Mouse (Mus musculus): Measurements from ENCODE around the gene 2410131K14Rik.

2410131K14Rik gene

DNA sequence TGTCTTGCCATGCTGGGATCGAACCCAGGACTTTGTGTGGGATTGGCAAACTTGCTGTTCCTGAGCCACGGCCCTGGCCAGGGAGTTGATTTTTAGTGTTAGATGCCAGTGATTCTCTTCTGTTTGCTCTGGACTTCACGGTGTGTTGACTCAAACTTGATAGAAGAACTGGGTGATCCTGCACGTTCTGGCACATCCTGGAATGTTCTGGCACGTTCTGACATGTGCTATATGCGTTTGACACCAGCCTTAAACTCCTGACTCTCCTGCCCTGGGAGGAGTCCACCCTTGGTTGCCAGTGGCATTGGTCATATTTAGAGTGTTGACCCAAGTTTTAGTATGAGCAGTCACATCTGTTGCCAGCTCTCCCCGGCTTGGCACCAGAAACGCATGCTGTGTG lies 17.4 kb downstream of the 2410131K14Rik start:
- DNase-seq, result peak; percentile 17

- DNase-seq, result no peak
Observed at GRCm38 (mm10) chr5:118264279-118264678, 19.3 kb downstream of the 2410131K14Rik start.

DNA sequence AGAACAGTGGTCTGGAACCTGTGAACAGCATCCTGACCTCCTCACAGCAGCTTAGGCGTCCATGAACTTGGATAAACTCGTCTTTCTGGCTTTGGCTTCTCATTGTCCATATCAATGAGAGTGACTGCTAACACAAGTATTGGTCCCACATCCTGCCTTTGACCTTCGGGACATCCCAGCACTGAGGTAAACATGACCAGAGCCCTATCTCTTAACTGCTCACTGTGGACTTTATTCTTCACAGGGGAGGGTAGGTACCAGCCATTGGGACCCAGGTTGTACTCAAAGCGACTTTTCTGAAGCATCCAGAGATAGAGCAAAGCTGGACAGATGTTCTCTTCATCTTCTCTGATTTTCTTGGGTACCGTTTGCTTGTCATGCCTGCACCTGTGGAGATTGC lies 20.3 kb downstream of the 2410131K14Rik start:
- no peak for DNase-seq

DNA sequence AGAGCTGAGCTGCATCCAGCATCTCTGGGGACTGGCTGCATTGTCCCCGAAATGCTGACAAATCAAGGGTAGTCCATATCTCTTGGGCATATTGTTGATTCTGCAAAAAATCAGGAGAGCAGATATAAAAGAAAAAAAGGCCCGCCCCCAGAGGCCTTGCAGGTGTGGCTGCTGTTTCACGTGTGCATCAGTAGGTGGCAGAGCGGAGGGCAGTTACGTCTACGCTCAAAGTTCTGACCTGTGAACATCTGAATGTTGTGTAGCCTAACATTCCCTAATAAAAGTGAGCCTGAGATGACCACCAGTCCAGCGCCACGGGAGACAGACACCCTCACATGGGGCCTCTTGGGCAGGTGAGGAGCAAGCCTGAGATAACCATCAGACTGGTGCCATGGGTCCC lies 21.3 kb downstream of the 2410131K14Rik start:
- DNase-seq, result peak; percentile 20

GRCm38 (mm10) chr5:118268987-118269386 lies 24.0 kb downstream of the 2410131K14Rik start:
- DNase-seq, result peak; percentile 91

DNA sequence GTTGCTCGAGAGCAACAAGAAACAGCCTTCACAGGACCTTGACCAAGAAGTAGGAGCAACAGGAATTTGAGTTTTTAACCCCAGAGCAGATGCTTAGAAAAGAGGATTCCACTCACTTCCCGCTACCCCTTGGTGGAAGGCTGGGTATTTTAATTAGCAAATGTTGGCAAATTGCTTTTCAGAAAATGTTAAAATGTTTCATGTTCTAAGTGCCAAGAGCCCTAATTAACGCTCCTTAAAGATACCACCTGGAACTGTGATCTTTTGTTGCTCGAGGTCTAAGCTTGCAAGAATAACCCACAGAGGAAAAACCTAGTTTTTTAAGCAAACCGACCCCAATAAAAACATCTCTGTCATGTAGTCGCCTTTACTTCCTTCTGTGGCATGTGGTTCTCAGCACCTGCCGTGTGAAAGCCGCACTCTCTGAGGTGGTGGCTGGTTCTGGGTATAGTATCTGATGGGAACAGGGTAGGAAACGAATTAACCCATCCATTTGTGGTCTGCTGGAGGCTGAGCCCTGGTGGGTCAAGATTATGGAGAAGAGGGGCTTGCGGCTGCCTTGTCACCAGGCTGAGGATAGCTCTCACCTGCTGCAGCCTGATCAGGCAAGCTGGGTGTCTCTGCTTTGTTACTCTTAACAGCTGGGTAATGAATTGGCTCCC lies 26.6 kb downstream of the 2410131K14Rik start:
- DNase-seq, result no peak

DNA sequence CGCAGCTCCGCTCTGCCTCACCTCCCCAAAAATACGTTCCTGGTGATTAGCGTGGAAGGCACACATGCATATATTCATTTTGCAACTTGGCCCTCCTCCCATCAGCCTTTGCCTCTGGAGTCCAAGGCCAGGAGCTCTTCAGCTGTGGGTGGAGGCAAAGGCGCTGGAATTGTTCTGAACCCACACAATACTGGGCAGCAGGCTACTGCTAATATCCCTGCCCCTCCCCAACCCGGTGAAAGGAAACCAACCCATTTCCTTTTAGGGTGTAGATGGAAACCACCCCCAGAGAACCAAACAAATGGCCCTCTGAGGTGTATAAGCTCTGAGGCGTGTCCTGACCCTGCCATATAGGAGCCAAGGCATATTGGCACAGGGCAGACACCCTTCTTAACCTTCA lies 28.4 kb downstream of the 2410131K14Rik start:
- DNase-seq, result peak; percentile 53

GRCm38 (mm10) chr5:118274546-118274945 lies 29.5 kb downstream of the 2410131K14Rik start:
- peak; percentile 37 for DNase-seq

DNA sequence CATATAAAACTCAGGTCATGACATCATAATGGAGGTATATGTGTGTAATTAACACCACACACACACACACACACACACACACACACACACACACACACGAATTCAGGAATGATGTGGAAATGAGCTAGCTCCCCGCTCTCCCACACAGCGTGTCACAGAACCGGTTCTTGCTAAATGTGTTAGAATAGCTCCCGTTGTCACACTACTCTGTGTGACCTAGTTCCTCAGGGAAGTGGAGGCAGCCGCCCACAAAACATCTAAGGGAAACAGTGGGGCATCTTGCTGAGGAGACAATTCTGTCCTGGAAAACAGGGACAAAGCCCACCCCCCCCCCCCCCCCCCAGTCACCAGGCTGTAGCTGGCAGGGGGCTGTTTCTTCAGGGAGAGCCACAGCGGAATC lies 31.3 kb downstream of the 2410131K14Rik start:
- DNase-seq, result no peak

GRCm38 (mm10) chr5:118276711-118277110 lies 31.7 kb downstream of the 2410131K14Rik start:
- DNase-seq, result no peak

- no peak for DNase-seq
Observed at GRCm38 (mm10) chr5:118277741-118278495, 32.9 kb downstream of the 2410131K14Rik start.

DNA sequence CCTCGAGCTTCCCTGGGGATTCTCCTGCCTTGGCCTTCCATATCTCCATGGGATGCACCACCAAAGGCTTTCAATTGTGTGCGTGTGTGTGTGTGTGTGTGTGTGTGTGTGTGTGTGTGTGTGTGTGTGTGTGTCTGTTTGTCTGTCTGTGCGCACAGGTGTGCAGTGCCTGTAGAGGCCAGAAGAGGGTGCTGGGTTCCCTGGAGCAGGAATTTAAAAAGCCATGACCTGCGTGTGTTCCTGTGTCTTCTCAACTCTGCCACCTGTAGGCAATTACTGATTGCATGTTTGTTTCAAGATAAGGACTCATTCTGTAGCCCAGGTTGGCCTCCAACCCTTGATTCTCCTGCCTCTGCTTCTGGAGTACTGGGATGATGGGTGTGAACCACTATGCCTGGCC lies 46.4 kb downstream of the 2410131K14Rik start:
- no peak for DNase-seq

DNA sequence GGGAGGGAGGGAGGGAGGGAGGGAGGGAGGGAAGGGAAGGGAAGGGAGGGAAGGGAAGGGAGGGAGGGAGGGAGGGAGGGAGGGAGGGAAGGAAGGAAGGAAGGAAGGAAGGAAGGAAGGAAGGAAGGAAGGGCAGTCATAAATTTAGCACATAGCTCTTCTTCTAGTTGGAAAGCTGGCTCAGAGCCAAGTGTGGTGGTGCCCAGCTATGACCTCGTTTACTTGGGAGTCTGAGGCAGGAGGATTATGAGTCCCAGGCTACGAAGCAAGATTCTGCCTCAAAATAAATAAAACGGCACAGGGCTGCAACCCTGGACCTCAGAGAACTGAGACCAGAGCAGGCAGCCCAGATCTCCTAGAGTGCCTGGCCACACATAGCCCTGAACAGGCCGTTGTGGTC lies 47.4 kb downstream of the 2410131K14Rik start:
- DNase-seq, result no peak

- DNase-seq, result peak; percentile 96
Observed at GRCm38 (mm10) chr5:118294086-118294864, 49.2 kb downstream of the 2410131K14Rik start.

- DNase-seq, result no peak
Observed at GRCm38 (mm10) chr5:118294865-118295258, 49.8 kb downstream of the 2410131K14Rik start.

- DNase-seq, result no peak
Observed at GRCm38 (mm10) chr5:118297338-118297746, 52.3 kb downstream of the 2410131K14Rik start.

- DNase-seq, result no peak
Observed at GRCm38 (mm10) chr5:118299720-118300400, 54.8 kb downstream of the 2410131K14Rik start.

DNA sequence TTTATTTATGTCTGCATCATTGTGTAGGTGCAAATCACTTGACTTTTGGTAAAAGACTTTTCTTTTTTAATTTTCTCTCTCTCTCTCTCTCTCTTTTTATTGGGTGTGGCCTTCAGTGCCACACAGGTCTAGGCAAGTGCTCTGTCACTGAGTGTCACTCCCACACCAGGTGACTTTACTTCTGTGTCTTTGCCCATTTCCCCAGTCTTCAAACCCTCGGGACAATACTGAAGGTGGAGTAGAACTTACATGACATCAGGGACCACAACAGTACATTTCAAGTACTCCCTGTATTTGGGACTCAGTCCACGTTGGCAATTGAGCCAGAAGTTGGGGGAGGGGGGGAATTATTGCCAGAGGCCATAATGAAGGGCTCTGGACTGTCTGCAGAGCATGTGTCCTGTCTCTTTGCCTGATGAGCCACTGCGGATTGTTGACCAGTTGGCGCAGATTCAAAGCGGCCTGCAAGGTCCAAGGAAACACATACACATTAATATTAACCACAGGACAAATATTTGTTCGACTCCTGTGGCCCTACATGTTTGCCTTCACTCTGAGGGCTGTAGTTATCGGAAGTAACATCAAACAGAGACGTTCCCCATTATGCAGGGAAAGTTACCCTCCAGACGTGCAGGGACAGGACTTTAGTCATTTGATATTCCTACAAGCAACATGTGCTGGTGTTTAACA lies 57.6 kb downstream of the 2410131K14Rik start:
- DNase-seq, result peak; percentile 51

GRCm38 (mm10) chr5:118304970-118305618 lies 60.1 kb downstream of the 2410131K14Rik start:
- DNase-seq, result no peak

- DNase-seq, result no peak
Observed at GRCm38 (mm10) chr5:118310389-118310788, 65.4 kb downstream of the 2410131K14Rik start.

DNA sequence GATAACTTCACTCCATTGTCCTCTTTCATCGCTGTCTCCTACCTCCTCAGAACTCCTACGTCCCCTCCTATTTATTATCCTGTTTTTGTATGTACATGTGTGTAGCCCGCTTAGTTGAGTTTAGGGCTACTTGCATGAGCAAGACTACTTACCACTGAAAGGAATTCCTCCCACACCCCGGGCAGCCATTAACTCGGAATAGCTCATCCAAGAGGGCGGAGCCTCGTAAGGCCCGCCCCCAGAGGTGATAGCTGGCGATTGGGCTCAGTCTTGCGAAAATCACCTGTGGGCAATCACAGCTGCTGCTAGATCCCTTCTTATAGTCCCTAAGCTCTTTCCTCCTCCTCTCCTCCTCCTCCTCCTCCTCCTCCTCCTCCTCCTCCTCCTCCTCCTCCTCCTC lies 66.2 kb downstream of the 2410131K14Rik start:
- DNase-seq, result no peak

DNA sequence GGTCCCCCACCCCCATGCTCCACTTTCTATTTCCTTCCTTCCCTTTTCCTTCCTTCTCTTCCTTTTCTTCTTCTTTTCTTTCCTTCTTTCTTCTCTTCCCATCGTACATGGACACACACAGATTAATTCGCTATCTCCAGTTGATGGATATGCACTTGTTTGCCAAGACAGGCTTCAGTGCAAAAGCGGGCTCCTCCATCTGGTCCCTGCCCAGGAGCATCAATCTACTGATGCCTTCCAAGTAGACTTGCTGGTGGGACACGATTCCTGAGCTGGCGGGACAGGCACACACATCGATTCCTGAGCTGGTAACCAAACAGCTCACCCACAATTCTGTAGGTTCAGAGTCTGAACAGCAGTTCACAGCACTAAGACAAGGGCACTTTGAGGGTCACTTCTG lies 68.7 kb downstream of the 2410131K14Rik start:
- DNase-seq, result no peak

Data from lung, postnatal 10 days (tissue).